Mouse (Mus musculus) brown adipose tissue, adult 24 weeks (tissue): ENCODE results near the gene Cgref1. TPM values are rescaled to one million over a fixed set of nuclear protein-coding genes. Genes with fewer than 3 reads are reported as not detected.

Source experiments
- H3K27ac ChIP-seq: fragments of 200-500 bp; replicated peaks from 2 replicates; pipeline ENCODE4 v1.5.1; 2012; ENCODE audit warnings: low read depth, mild to moderate bottlenecking, low read length
- H3K4me1 ChIP-seq: fragments of 200-500 bp; 2 replicates; pipeline ENCODE4 v1.6.1; 2012; ENCODE audit warnings: low read length, mixed read lengths; ENCODE audit not compliant: control insufficient read depth, insufficient read depth, insufficient read length
- H3K4me3 ChIP-seq: fragments of 200-500 bp; 2 replicates; pipeline ENCODE4 v1.5.1; 2012; ENCODE audit warnings: low read depth, mild to moderate bottlenecking, low read length, moderate library complexity; ENCODE audit not compliant: insufficient read depth
- polyA plus RNA-seq: library from polyadenylated mRNA; stranded (reverse); fragments of >200 nt; gene quantifications from 2 replicates; pipeline ENCODE4 v1.2.4, GENCODE M21; 2012; ENCODE audit not compliant: missing spikeins, insufficient read depth, insufficient read length

The Cgref1 gene
- polyA plus RNA-seq, 1 experiment, result not detected

GRCm38 (mm10) chr5:30888337-30889087 is 56.9 kb downstream of the Cgref1 start, which contains the start of gene Agbl5:
Gene Agbl5 (plus strand): TSS chr5:30888694.
- H3K27ac ChIP-seq, result peak within 1 kb of the TSS; percentile 70
- 0 out of 2 replicates have a peak, but pooled peaks cover 3% of the 10 kb centered on the region for H3K4me1 ChIP-seq

GRCm38 (mm10) chr5:30887858-30888336 is 57.5 kb downstream of the Cgref1 start:
- Histone ChIP-seq H3K4me3 (peak overlapping the region; percentile 87), H3K4me1 (0 out of 2 replicates have a peak, but pooled peaks cover 3% of the 10 kb centered on the region), H3K27ac (peak overlapping the region; percentile 70)

More at GRCm38 (mm10) chr5:30888337-30889087, 56.9 kb downstream of the Cgref1 start, which contains the start of gene Agbl5:
- H3K4me3 ChIP-seq, result peak within 1 kb of the TSS; percentile 87

- Histone ChIP-seq H3K27ac (peak overlapping the region; percentile 70), H3K4me3 (peak overlapping the region; percentile 87), H3K4me1 (0 out of 2 replicates have a peak, but pooled peaks cover 3% of the 10 kb centered on the region)
Observed at GRCm38 (mm10) chr5:30887331-30887761, 58.0 kb downstream of the Cgref1 start.

GRCm38 (mm10) chr5:30886731-30887130 is 58.7 kb downstream of the Cgref1 start:
- H3K27ac ChIP-seq, result no peak overlapping the region
- 0 out of 2 replicates have a peak, but pooled peaks cover 3% of the 10 kb centered on the region for H3K4me1 ChIP-seq
- peak overlapping the region; percentile 87 for H3K4me3 ChIP-seq

- H3K27ac ChIP-seq, result no peak overlapping the region
- 0 out of 2 replicates have a peak, but pooled peaks cover 3% of the 10 kb centered on the region for H3K4me1 ChIP-seq
- H3K4me3 ChIP-seq, result no peak overlapping the region
Observed at GRCm38 (mm10) chr5:30886209-30886608, 59.2 kb downstream of the Cgref1 start.

Other genes starting within 250 kb of the Cgref1 start
- not detected in 2 replicates for gene Dpysl5, start 234.0 kb downstream of the Cgref1 start, polyA plus RNA-seq
- gene Mapre3, start 130.9 kb downstream of the Cgref1 start, polyA plus RNA-seq, result 35.6 and 69.3 TPM in 2 replicates
- 18.2 and 30.3 TPM in 2 replicates for gene Tmem214, start 77.6 kb downstream of the Cgref1 start, polyA plus RNA-seq
- gene Agbl5, start 56.9 kb downstream of the Cgref1 start, polyA plus RNA-seq, result 1.7 and 2.9 TPM in 2 replicates
- gene Ost4, start 37.8 kb downstream of the Cgref1 start, polyA plus RNA-seq, result 357 and 467 TPM in 2 replicates
- gene Emilin1, start 32.2 kb downstream of the Cgref1 start, polyA plus RNA-seq, result 2.4 and 3.6 TPM in 2 replicates
- 27.8 and 28.8 TPM in 2 replicates for gene Khk, start 24.2 kb downstream of the Cgref1 start, polyA plus RNA-seq
- 51.9 and 74.1 TPM in 2 replicates for gene Preb, start 14.8 kb upstream of the Cgref1 start, polyA plus RNA-seq
- gene Tcf23, start 23.1 kb upstream of the Cgref1 start, polyA plus RNA-seq, result not detected in 2 replicates
- 156 and 168 TPM in 2 replicates for gene Atraid, start 102.7 kb upstream of the Cgref1 start, polyA plus RNA-seq
- 8.2 and 10.3 TPM in 2 replicates for gene Slc5a6, start 103.3 kb upstream of the Cgref1 start, polyA plus RNA-seq
- gene Cad, start 109.2 kb upstream of the Cgref1 start, polyA plus RNA-seq, result 6.8 and 19.9 TPM in 2 replicates
- not detected in 2 replicates for gene Dnajc5g, start 160.7 kb upstream of the Cgref1 start, polyA plus RNA-seq
- gene Slc30a3, start 162.6 kb upstream of the Cgref1 start, polyA plus RNA-seq, result not detected in 2 replicates
- gene Trim54, start 171.1 kb upstream of the Cgref1 start, polyA plus RNA-seq, result 3.2 and 4.2 TPM in 2 replicates
- not detected in 2 replicates for gene Ucn, start 193.2 kb upstream of the Cgref1 start, polyA plus RNA-seq
- gene Mpv17, start 208.7 kb upstream of the Cgref1 start, polyA plus RNA-seq, result 71.5 and 104 TPM in 2 replicates
- not detected in 2 replicates for gene Gm29609, start 234.3 kb upstream of the Cgref1 start, polyA plus RNA-seq
- gene Gtf3c2, start 234.6 kb upstream of the Cgref1 start, polyA plus RNA-seq, result 18.3 and 18.4 TPM in 2 replicates
- 56.4 and 64.8 TPM in 2 replicates for gene Snx17, start 247.6 kb upstream of the Cgref1 start, polyA plus RNA-seq
- 33.3 and 43.4 TPM in 2 replicates for gene Eif2b4, start 247.8 kb upstream of the Cgref1 start, polyA plus RNA-seq